Mouse (Mus musculus): ENCODE data around the gene Fcrl5. TPM values are rescaled to one million over a fixed set of nuclear protein-coding genes. Genes with fewer than 3 reads are reported as not detected.

Fcrl5 gene
- polyA plus RNA-seq, 1 experiment from 2014 or later: not detected

- no peak for ATAC-seq (replicated peaks; ENCODE audit: low FRiP score)
- H3K4me2 ChIP-seq: no peak overlapping the region
- H3K9me3 ChIP-seq (ENCODE audit: control insufficient read depth, low read length): no peaks in the 10 kb centered on the region
- DNase-seq (ENCODE audit: low spot score): peak; percentile 26
- peaks cover 8% of the 10 kb centered on the region; the same call in 1 of the 2 replicates for H3K4me1 ChIP-seq (replicated peaks; ENCODE audit: control insufficient read depth, insufficient read depth, low read length)
- H3K9ac ChIP-seq (ENCODE audit: low read depth, low read length): no peak overlapping the region
- H3K36me3 ChIP-seq (ENCODE audit: control insufficient read depth, insufficient read depth, low read length): no peaks in the 10 kb centered on the region
- H3K4me3 ChIP-seq (ENCODE audit: low read depth, low read length): no peak overlapping the region
- H3K27ac ChIP-seq (ENCODE audit: low read depth, low read length): no peak overlapping the region
- no peaks in the 10 kb centered on the region for H3K27me3 ChIP-seq (replicated peaks; ENCODE audit: control insufficient read depth, insufficient read depth, low read length)
- WGBS: 45% methylated on average over 4 of the region's 4 CpGs
Observed at GRCm38 (mm10) chr3:87504749-87505425, 69.3 kb downstream of the Fcrl5 start.

- Histone ChIP-seq H3K4me1 (replicated peaks; ENCODE audit: control insufficient read depth, insufficient read depth, low read length) (peaks cover 8% of the 10 kb centered on the region; the same call in 1 of the 2 replicates), H3K9me3 (ENCODE audit: control insufficient read depth, low read length) (no peaks in the 10 kb centered on the region), H3K27ac (ENCODE audit: low read depth, low read length) (no peak overlapping the region), H3K4me2 (no peak overlapping the region), H3K4me3 (ENCODE audit: low read depth, low read length) (no peak overlapping the region), H3K9ac (ENCODE audit: low read depth, low read length) (no peak overlapping the region), H3K27me3 (replicated peaks; ENCODE audit: control insufficient read depth, insufficient read depth, low read length) (no peaks in the 10 kb centered on the region), H3K36me3 (ENCODE audit: control insufficient read depth, insufficient read depth, low read length) (no peaks in the 10 kb centered on the region)
- DNase-seq (ENCODE audit: low spot score) (no peak), ATAC-seq (replicated peaks; ENCODE audit: low FRiP score) (no peak)
- 59% methylated on average over 12 of the region's 12 CpGs for WGBS
Observed at GRCm38 (mm10) chr3:87506456-87507416, 71.2 kb downstream of the Fcrl5 start.

- H3K36me3 ChIP-seq (ENCODE audit: control insufficient read depth, insufficient read depth, low read length): no peaks in the 10 kb centered on the region
- H3K27ac ChIP-seq (ENCODE audit: low read depth, low read length): no peak overlapping the region
- no peak overlapping the region for H3K4me3 ChIP-seq (ENCODE audit: low read depth, low read length)
- 30% methylated on average over 17 of the region's 17 CpGs for WGBS
- peak; percentile 39; the same call in 1 of the 2 replicates for ATAC-seq (replicated peaks; ENCODE audit: low FRiP score)
- peaks cover 19% of the 10 kb centered on the region for H3K4me1 ChIP-seq (replicated peaks; ENCODE audit: control insufficient read depth, insufficient read depth, low read length)
- peak overlapping the region; percentile 43 for H3K4me2 ChIP-seq
- no peak overlapping the region for H3K9ac ChIP-seq (ENCODE audit: low read depth, low read length)
- H3K9me3 ChIP-seq (ENCODE audit: control insufficient read depth, low read length): no peaks in the 10 kb centered on the region
- no peaks in the 10 kb centered on the region for H3K27me3 ChIP-seq (replicated peaks; ENCODE audit: control insufficient read depth, insufficient read depth, low read length)
- DNase-seq (ENCODE audit: low spot score): peak; percentile 77
Observed at GRCm38 (mm10) chr3:87508205-87508901, 72.8 kb downstream of the Fcrl5 start.

- Histone ChIP-seq H3K4me3 (ENCODE audit: low read depth, low read length) (no peak overlapping the region), H3K27me3 (replicated peaks; ENCODE audit: control insufficient read depth, insufficient read depth, low read length) (no peaks in the 10 kb centered on the region), H3K9ac (ENCODE audit: low read depth, low read length) (no peak overlapping the region), H3K27ac (ENCODE audit: low read depth, low read length) (no peak overlapping the region), H3K4me2 (no peak overlapping the region), H3K4me1 (replicated peaks; ENCODE audit: control insufficient read depth, insufficient read depth, low read length) (peaks cover 23% of the 10 kb centered on the region), H3K9me3 (ENCODE audit: control insufficient read depth, low read length) (no peaks in the 10 kb centered on the region), H3K36me3 (ENCODE audit: control insufficient read depth, insufficient read depth, low read length) (no peaks in the 10 kb centered on the region)
- ATAC-seq (replicated peaks; ENCODE audit: low FRiP score): no peak
- DNase-seq (ENCODE audit: low spot score): no peak
- 38% methylated on average over 4 of the region's 4 CpGs for WGBS
Observed at GRCm38 (mm10) chr3:87509061-87509460, 73.5 kb downstream of the Fcrl5 start.

GRCm38 (mm10) chr3:87510832-87511231 lies 75.3 kb downstream of the Fcrl5 start:
- Histone ChIP-seq H3K4me3 (ENCODE audit: low read depth, low read length) (no peak overlapping the region), H3K27ac (ENCODE audit: low read depth, low read length) (no peak overlapping the region), H3K4me2 (no peak overlapping the region), H3K9me3 (ENCODE audit: control insufficient read depth, low read length) (no peaks in the 10 kb centered on the region), H3K4me1 (replicated peaks; ENCODE audit: control insufficient read depth, insufficient read depth, low read length) (peaks cover 26% of the 10 kb centered on the region), H3K27me3 (replicated peaks; ENCODE audit: control insufficient read depth, insufficient read depth, low read length) (no peaks in the 10 kb centered on the region), H3K36me3 (ENCODE audit: control insufficient read depth, insufficient read depth, low read length) (no peaks in the 10 kb centered on the region), H3K9ac (ENCODE audit: low read depth, low read length) (no peak overlapping the region)
- no peak for ATAC-seq (replicated peaks; ENCODE audit: low FRiP score)
- 85% methylated on average over 9 of the region's 9 CpGs for WGBS
- no peak for DNase-seq (ENCODE audit: low spot score)

- no peaks in the 10 kb centered on the region for H3K36me3 ChIP-seq (ENCODE audit: control insufficient read depth, insufficient read depth, low read length)
- ATAC-seq (replicated peaks; ENCODE audit: low FRiP score) (peak; percentile 50), DNase-seq (ENCODE audit: low spot score) (no peak)
- H3K4me2 ChIP-seq: peak overlapping the region; percentile 40
- no peaks in the 10 kb centered on the region for H3K27me3 ChIP-seq (replicated peaks; ENCODE audit: control insufficient read depth, insufficient read depth, low read length)
- H3K4me3 ChIP-seq (ENCODE audit: low read depth, low read length): no peak overlapping the region
- H3K9ac ChIP-seq (ENCODE audit: low read depth, low read length): no peak overlapping the region
- no peaks in the 10 kb centered on the region for H3K9me3 ChIP-seq (ENCODE audit: control insufficient read depth, low read length)
- peaks cover 31% of the 10 kb centered on the region for H3K4me1 ChIP-seq (replicated peaks; ENCODE audit: control insufficient read depth, insufficient read depth, low read length)
- WGBS: 29% methylated on average over 16 of the region's 16 CpGs
- H3K27ac ChIP-seq (ENCODE audit: low read depth, low read length): no peak overlapping the region
Observed at GRCm38 (mm10) chr3:87511971-87512765, 76.6 kb downstream of the Fcrl5 start.

- peaks cover 23% of the 10 kb centered on the region for H3K4me1 ChIP-seq (replicated peaks; ENCODE audit: control insufficient read depth, insufficient read depth, low read length)
Observed at GRCm38 (mm10) chr3:87515567-87516081, 80.1 kb downstream of the Fcrl5 start.

GRCm38 (mm10) chr3:87518425-87518824 lies 82.9 kb downstream of the Fcrl5 start:
- Histone ChIP-seq H3K4me2 (no peak overlapping the region), H3K27ac (ENCODE audit: low read depth, low read length) (no peak overlapping the region), H3K9me3 (ENCODE audit: control insufficient read depth, low read length) (no peaks in the 10 kb centered on the region), H3K4me1 (replicated peaks; ENCODE audit: control insufficient read depth, insufficient read depth, low read length) (peaks cover 12% of the 10 kb centered on the region), H3K4me3 (ENCODE audit: low read depth, low read length) (no peak overlapping the region), H3K36me3 (ENCODE audit: control insufficient read depth, insufficient read depth, low read length) (no peaks in the 10 kb centered on the region), H3K9ac (ENCODE audit: low read depth, low read length) (no peak overlapping the region), H3K27me3 (replicated peaks; ENCODE audit: control insufficient read depth, insufficient read depth, low read length) (peaks cover 2% of the 10 kb centered on the region; the same call in 1 of the 2 replicates)
- DNase-seq (ENCODE audit: low spot score) (no peak), ATAC-seq (replicated peaks; ENCODE audit: low FRiP score) (no peak)

More at GRCm38 (mm10) chr3:87515567-87516081, 80.1 kb downstream of the Fcrl5 start:
- ATAC-seq (replicated peaks; ENCODE audit: low FRiP score) (peak; percentile 58; the same call in 1 of the 2 replicates), DNase-seq (ENCODE audit: low spot score) (no peak)
- Histone ChIP-seq H3K36me3 (ENCODE audit: control insufficient read depth, insufficient read depth, low read length) (no peaks in the 10 kb centered on the region), H3K4me2 (peak overlapping the region; percentile 45), H3K27me3 (replicated peaks; ENCODE audit: control insufficient read depth, insufficient read depth, low read length) (peaks cover 2% of the 10 kb centered on the region; the same call in 1 of the 2 replicates), H3K9ac (ENCODE audit: low read depth, low read length) (no peak overlapping the region), H3K4me3 (ENCODE audit: low read depth, low read length) (no peak overlapping the region), H3K9me3 (ENCODE audit: control insufficient read depth, low read length) (no peaks in the 10 kb centered on the region), H3K27ac (ENCODE audit: low read depth, low read length) (no peak overlapping the region)
- WGBS: 38% methylated on average over 13 of the region's 13 CpGs

All from liver, embryonic 11.5 days (tissue).